Mouse (Mus musculus) stomach, postnatal 0 days (tissue): ENCODE measurements around the gene Grm2.

Experiments
- CTCF ChIP-seq: IDR thresholded peaks from 2 replicates; pipeline ENCODE4 v1.5.1; 2016; ENCODE audit warnings: antibody characterized with exemption, low read depth, mild to moderate bottlenecking, moderate library complexity
- EP300 ChIP-seq: optimal IDR thresholded peaks from 2 replicates; pipeline ENCODE3; 2016; ENCODE audit warnings: antibody characterized with exemption

DNA sequence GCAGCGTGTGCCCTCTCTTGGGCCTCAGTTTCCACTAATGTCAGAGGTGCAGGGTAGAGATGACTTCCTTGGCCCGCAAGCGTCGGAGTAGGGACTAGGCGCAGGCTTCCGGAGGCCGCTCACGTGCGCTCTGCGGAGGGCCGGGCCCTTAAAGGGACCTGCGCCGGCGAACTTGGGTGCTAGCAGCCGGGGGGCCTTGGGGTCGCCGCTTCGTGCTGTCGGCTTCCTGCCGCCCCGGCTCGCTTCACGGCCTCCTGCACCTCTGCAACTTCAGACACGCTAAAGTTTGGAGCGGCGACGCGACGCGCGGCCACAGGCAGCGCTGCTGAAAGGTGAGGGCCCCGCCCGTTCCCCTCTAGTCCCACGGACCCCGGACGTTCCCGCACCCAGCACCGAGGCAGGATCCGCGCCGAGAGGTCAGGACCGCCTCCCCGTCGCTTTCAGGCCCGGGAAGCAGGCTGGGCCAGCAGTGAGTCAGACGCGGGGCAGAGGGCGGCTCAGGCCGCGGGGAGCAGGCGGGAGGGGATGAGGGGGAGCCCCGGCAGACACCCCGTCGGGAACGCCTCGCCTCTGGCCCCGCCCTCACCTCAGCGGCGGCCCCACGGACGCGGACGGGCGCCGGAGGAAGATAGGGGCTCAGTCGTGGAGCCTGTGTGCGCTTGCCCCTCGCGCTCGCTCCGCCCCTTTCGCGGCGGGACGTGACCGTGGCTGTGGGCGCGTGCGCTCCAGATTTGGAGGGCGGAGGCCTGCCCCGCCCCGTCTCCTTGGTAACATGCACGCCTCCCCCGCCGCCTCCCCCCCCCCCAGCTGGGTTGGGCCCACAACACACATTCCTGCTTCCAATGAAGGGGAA lies 29.6 kb upstream of the Grm2 start, which contains the start of gene Tex264:
- TF ChIP-seq CTCF (no peak), EP300 (no peak)
